Mouse (Mus musculus): ENCODE measurements at regions not wholly inside any gene's neighbourhood (a gene's known extent, or its start where the extent isn't known, plus 50 kb on each side); places are given as distances from the start of the nearest gene placed in this dataset.

- TF ChIP-seq MAX (IDR thresholded peaks at IDR 0.05) (no peak), CTCF (IDR thresholded peaks at IDR 0.05; ENCODE audit: control insufficient read depth, insufficient read depth, insufficient read length) (no peak), USF1 (IDR thresholded peaks at IDR 0.05; ENCODE audit: low read depth) (no peak)
These were observed 56.8 kb upstream of the Sub1 start for GRCm38 (mm10) chr15:12053610-12054009.

Data from C2C12 (cell line).